Mouse (Mus musculus): ENCODE data around the gene Gm42906. TPM values are rescaled to one million over a fixed set of nuclear protein-coding genes. Genes with fewer than 3 reads are reported as not detected.

Gene Gm42906
- polyA plus RNA-seq, 2 experiments, result not detected

DNA sequence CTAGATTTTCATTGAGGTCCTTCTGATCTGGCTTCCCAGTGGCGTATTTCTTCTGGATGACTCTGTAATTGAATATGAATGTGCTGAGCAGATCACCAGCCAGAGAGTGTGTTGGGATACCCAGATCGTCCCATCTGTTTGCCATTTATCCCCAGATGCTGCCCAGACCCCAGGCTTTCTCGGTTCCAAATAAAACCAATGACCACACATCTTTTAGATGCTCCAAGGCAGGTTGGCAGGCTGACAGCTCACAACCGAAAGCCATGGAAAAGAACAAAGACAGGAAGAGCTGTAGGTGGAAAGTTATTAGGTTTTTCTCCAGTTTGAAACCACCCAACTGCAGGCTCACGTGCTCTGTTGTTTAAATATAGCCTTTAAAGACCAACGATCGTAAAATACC, 381.0 kb downstream of the Gm42906 start:
- ATAC-seq (ENCODE audit: low FRiP score, low read depth) (peak; percentile 76), DNase-seq (ENCODE audit: low spot score) (peak; percentile 84)
- no peak overlapping the region for H3K9ac ChIP-seq (ENCODE audit: low read depth, low read length, severe bottlenecking)
- peak overlapping the region; percentile 67; the same call in 1 of the 2 replicates for H3K27ac ChIP-seq (replicated peaks; ENCODE audit: low read depth, low read length)
- H3K4me2 ChIP-seq (replicated peaks; ENCODE audit: low read depth, low read length, severe bottlenecking), result no peak overlapping the region
- no peaks in the 10 kb centered on the region for H3K9me3 ChIP-seq (ENCODE audit: control insufficient read depth, low read length)
- no peak overlapping the region for H3K4me3 ChIP-seq (replicated peaks; ENCODE audit: low read length)
- H3K36me3 ChIP-seq (ENCODE audit: control insufficient read depth, insufficient read depth, low read length), result peaks cover 15% of the 10 kb centered on the region
- no peak for TF ChIP-seq POLR2A (IDR thresholded peaks at IDR 0.05; ENCODE audit: borderline replicate concordance, extremely low read depth, insufficient read depth, insufficient read length)
- 24% methylated on average over 7 of the region's 7 CpGs for WGBS
- H3K4me1 ChIP-seq (ENCODE audit: control insufficient read depth, insufficient read depth, low read length), result peaks cover 13% of the 10 kb centered on the region
- H3K27me3 ChIP-seq (ENCODE audit: control insufficient read depth, insufficient read depth, low read length), result no peaks in the 10 kb centered on the region

DNA sequence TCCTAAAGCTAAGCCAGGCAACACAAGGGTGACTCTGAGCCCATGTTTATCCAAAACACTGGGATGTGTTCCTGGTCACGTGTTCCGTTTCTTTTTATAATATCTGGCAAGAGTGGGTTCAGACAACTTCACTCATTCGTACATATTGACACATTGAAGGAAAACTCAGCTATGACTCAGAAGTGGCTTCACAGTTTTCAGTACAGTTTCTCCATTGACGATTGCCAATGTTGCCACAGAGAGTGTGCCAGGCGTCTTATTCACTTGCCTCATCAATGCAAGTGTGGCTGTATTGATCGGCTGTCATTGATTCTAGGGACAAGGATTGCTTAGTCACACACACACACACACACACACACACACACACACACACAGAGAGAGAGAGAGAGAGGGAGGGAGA, 381.8 kb downstream of the Gm42906 start:
- 91% methylated on average over 6 of the region's 6 CpGs for WGBS
- TF ChIP-seq POLR2A (IDR thresholded peaks at IDR 0.05; ENCODE audit: borderline replicate concordance, extremely low read depth, insufficient read depth, insufficient read length), result no peak
- no peak for ATAC-seq (ENCODE audit: low FRiP score, low read depth)
- no peaks in the 10 kb centered on the region for H3K27me3 ChIP-seq (ENCODE audit: control insufficient read depth, insufficient read depth, low read length)
- no peak overlapping the region for H3K27ac ChIP-seq (replicated peaks; ENCODE audit: low read depth, low read length)
- no peak overlapping the region for H3K4me3 ChIP-seq (replicated peaks; ENCODE audit: low read length)
- peaks cover 13% of the 10 kb centered on the region for H3K4me1 ChIP-seq (ENCODE audit: control insufficient read depth, insufficient read depth, low read length)
- H3K9me3 ChIP-seq (ENCODE audit: control insufficient read depth, low read length), result no peaks in the 10 kb centered on the region
- peaks cover 18% of the 10 kb centered on the region for H3K36me3 ChIP-seq (ENCODE audit: control insufficient read depth, insufficient read depth, low read length)
- DNase-seq (ENCODE audit: low spot score), result no peak
- no peak overlapping the region for H3K9ac ChIP-seq (ENCODE audit: low read depth, low read length, severe bottlenecking)
- no peak overlapping the region for H3K4me2 ChIP-seq (replicated peaks; ENCODE audit: low read depth, low read length, severe bottlenecking)

GRCm38 (mm10) chr5:151042911-151043310, 385.1 kb downstream of the Gm42906 start:
- no peak overlapping the region for H3K4me3 ChIP-seq (replicated peaks; ENCODE audit: low read length)
- H3K9ac ChIP-seq (ENCODE audit: low read depth, low read length, severe bottlenecking), result no peak overlapping the region
- H3K27me3 ChIP-seq (ENCODE audit: control insufficient read depth, insufficient read depth, low read length), result no peaks in the 10 kb centered on the region
- H3K27ac ChIP-seq (replicated peaks; ENCODE audit: low read depth, low read length), result no peak overlapping the region
- no peaks in the 10 kb centered on the region for H3K9me3 ChIP-seq (ENCODE audit: control insufficient read depth, low read length)
- WGBS, result 95% methylated on average over 5 of the region's 5 CpGs
- no peak for TF ChIP-seq POLR2A (IDR thresholded peaks at IDR 0.05; ENCODE audit: borderline replicate concordance, extremely low read depth, insufficient read depth, insufficient read length)
- H3K4me1 ChIP-seq (ENCODE audit: control insufficient read depth, insufficient read depth, low read length), result peaks cover 10% of the 10 kb centered on the region
- H3K36me3 ChIP-seq (ENCODE audit: control insufficient read depth, insufficient read depth, low read length), result peaks cover 23% of the 10 kb centered on the region; the same call in 1 of the 2 replicates
- DNase-seq (ENCODE audit: low spot score), result no peak
- no peak for ATAC-seq (ENCODE audit: low FRiP score, low read depth)
- no peak overlapping the region for H3K4me2 ChIP-seq (replicated peaks; ENCODE audit: low read depth, low read length, severe bottlenecking)

DNA sequence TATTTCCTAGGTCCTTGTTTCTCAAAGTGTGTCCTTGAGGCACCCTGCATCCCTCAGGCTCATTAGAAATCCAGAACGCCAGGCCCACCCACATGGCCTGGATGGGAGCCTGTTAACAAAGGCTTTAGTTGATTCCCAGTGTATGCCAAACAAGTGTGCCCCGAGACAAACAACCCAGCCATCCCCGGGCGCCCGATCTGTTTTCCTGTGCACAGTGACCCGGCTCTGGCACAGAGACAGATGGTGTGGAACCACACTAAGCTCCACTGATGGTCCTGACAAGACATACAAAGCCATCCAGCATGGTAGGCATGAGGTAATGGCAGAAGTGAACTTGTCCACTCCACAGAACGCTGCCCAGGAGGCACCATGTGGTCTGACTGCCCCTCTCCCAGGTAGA, 390.1 kb downstream of the Gm42906 start:
- no peaks in the 10 kb centered on the region for H3K9me3 ChIP-seq (ENCODE audit: control insufficient read depth, low read length)
- peaks cover 10% of the 10 kb centered on the region; the same call in 1 of the 2 replicates for H3K4me1 ChIP-seq (ENCODE audit: control insufficient read depth, insufficient read depth, low read length)
- peaks cover 19% of the 10 kb centered on the region; the same call in 1 of the 2 replicates for H3K36me3 ChIP-seq (ENCODE audit: control insufficient read depth, insufficient read depth, low read length)
- no peak overlapping the region for H3K27ac ChIP-seq (replicated peaks; ENCODE audit: low read depth, low read length)
- H3K4me2 ChIP-seq (replicated peaks; ENCODE audit: low read depth, low read length, severe bottlenecking), result no peak overlapping the region
- H3K4me3 ChIP-seq (replicated peaks; ENCODE audit: low read length), result no peak overlapping the region
- H3K9ac ChIP-seq (ENCODE audit: low read depth, low read length, severe bottlenecking), result no peak overlapping the region
- H3K27me3 ChIP-seq (ENCODE audit: control insufficient read depth, insufficient read depth, low read length), result no peaks in the 10 kb centered on the region
- DNase-seq (ENCODE audit: low spot score) (no peak), ATAC-seq (ENCODE audit: low FRiP score, low read depth) (no peak)
- no peak for TF ChIP-seq POLR2A (IDR thresholded peaks at IDR 0.05; ENCODE audit: borderline replicate concordance, extremely low read depth, insufficient read depth, insufficient read length)
- 87% methylated on average over 7 of the region's 7 CpGs for WGBS

DNA sequence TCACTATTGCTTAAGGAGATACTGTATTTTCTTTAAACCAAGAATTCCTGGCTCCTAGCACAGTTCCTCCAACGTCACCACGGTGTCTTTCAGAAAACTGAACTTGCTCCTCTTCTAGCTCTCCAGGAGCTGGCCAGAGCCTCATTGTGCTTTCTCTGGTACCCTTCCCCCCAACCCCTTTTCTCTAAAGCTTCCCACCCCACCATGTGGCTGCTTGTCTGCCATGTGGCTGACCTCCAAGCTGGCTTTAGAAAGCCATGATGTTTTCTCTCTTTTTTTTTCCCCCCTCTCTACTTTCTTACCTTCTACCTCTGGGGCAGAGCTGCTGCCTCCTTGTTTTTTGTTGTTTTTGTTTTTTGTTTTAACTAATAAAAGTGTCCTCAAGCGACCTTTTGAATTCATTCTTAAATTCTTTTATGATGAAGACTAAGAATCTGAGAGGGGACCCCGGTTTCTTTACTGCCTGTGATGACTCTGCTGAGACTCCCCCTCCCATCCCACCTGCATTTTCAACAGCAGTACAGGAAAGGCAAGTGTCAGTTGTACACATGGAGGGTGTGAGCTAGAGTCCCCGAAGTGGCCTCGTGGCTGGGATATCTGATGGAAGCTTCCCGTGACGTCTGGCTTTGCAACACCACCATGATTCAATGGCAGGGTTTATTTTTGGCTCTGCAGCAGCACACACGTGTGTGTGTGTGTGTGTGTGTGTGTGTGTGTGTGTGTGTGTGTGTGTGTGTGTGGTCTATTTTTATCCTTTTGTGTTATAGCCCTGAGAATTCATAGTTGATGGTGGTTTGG, 393.0 kb downstream of the Gm42906 start:
- WGBS, result 66% methylated on average over 9 of the region's 9 CpGs
- ATAC-seq (ENCODE audit: low FRiP score, low read depth) (no peak), DNase-seq (ENCODE audit: low spot score) (no peak)
- TF ChIP-seq POLR2A (IDR thresholded peaks at IDR 0.05; ENCODE audit: borderline replicate concordance, extremely low read depth, insufficient read depth, insufficient read length), result no peak
- Histone ChIP-seq H3K36me3 (ENCODE audit: control insufficient read depth, insufficient read depth, low read length) (peaks cover 10% of the 10 kb centered on the region; the same call in 1 of the 2 replicates), H3K27me3 (ENCODE audit: control insufficient read depth, insufficient read depth, low read length) (no peaks in the 10 kb centered on the region), H3K4me2 (replicated peaks; ENCODE audit: low read depth, low read length, severe bottlenecking) (no peak overlapping the region), H3K9ac (ENCODE audit: low read depth, low read length, severe bottlenecking) (no peak overlapping the region), H3K4me1 (ENCODE audit: control insufficient read depth, insufficient read depth, low read length) (peaks cover 10% of the 10 kb centered on the region; the same call in 1 of the 2 replicates), H3K4me3 (replicated peaks; ENCODE audit: low read length) (no peak overlapping the region), H3K27ac (replicated peaks; ENCODE audit: low read depth, low read length) (no peak overlapping the region), H3K9me3 (ENCODE audit: control insufficient read depth, low read length) (no peaks in the 10 kb centered on the region)
